Mouse (Mus musculus): ENCODE measurements around the gene Tbce. TPM values are rescaled to one million over a fixed set of nuclear protein-coding genes. Genes with fewer than 3 reads are reported as not detected.
A peak's percentile ranks its signal among the peaks of the same experiment; 100 is the strongest.

The Tbce gene
- polyA plus RNA-seq, 1 experiment from 2014 or later, result 25.6 TPM

GRCm38 (mm10) chr13:14018852-14019251 is 20.6 kb downstream of the Tbce start:
- Histone ChIP-seq H3K4me1 (ENCODE audit: control insufficient read depth, low read depth, low read length) (peaks cover 21% of the 10 kb centered on the region), H3K4me3 (ENCODE audit: low read depth, low read length) (no peak overlapping the region), H3K27ac (ENCODE audit: low read length) (peak overlapping the region; percentile 58), H3K36me3 (ENCODE audit: control insufficient read depth, insufficient read depth) (peaks cover 5% of the 10 kb centered on the region; the same call in 1 of the 2 replicates), H3K4me2 (ENCODE audit: low read depth, low read length) (no peak overlapping the region), H3K9ac (ENCODE audit: low read depth, low read length) (no peak overlapping the region), H3K9me3 (replicated peaks; ENCODE audit: control insufficient read depth, low read length) (no peaks in the 10 kb centered on the region), H3K27me3 (ENCODE audit: control insufficient read depth, insufficient read depth, low read depth, low read length) (no peaks in the 10 kb centered on the region)
- ATAC-seq (ENCODE audit: low read depth), result no peak
- 67% methylated on average over 3 of the region's 3 CpGs for WGBS (ENCODE audit: insufficient replicate concordance)

- H3K4me3 ChIP-seq (ENCODE audit: low read depth, low read length), result no peak overlapping the region
- ATAC-seq (ENCODE audit: low read depth), result peak; percentile 84
- H3K9ac ChIP-seq (ENCODE audit: low read depth, low read length), result no peak overlapping the region
- no peaks in the 10 kb centered on the region for H3K27me3 ChIP-seq (ENCODE audit: control insufficient read depth, insufficient read depth, low read depth, low read length)
- no peak overlapping the region for H3K4me2 ChIP-seq (ENCODE audit: low read depth, low read length)
- H3K36me3 ChIP-seq (ENCODE audit: control insufficient read depth, insufficient read depth), result peaks cover 9% of the 10 kb centered on the region; the same call in 1 of the 2 replicates
- peaks cover 21% of the 10 kb centered on the region for H3K4me1 ChIP-seq (ENCODE audit: control insufficient read depth, low read depth, low read length)
- H3K27ac ChIP-seq (ENCODE audit: low read length), result peak overlapping the region; percentile 58
- H3K9me3 ChIP-seq (replicated peaks; ENCODE audit: control insufficient read depth, low read length), result no peaks in the 10 kb centered on the region
These were observed 21.2 kb downstream of the Tbce start for GRCm38 (mm10) chr13:14018283-14018682.

- 80% methylated on average over 6 of the region's 6 CpGs for WGBS (ENCODE audit: insufficient replicate concordance)
- no peak overlapping the region for H3K4me2 ChIP-seq (ENCODE audit: low read depth, low read length)
- no peak overlapping the region for H3K9ac ChIP-seq (ENCODE audit: low read depth, low read length)
- peaks cover 16% of the 10 kb centered on the region for H3K36me3 ChIP-seq (ENCODE audit: control insufficient read depth, insufficient read depth)
- no peak overlapping the region for H3K27ac ChIP-seq (ENCODE audit: low read length)
- H3K4me1 ChIP-seq (ENCODE audit: control insufficient read depth, low read depth, low read length), result peaks cover 25% of the 10 kb centered on the region
- H3K9me3 ChIP-seq (replicated peaks; ENCODE audit: control insufficient read depth, low read length), result no peaks in the 10 kb centered on the region
- no peak for ATAC-seq (ENCODE audit: low read depth)
- no peak overlapping the region for H3K4me3 ChIP-seq (ENCODE audit: low read depth, low read length)
- no peaks in the 10 kb centered on the region for H3K27me3 ChIP-seq (ENCODE audit: control insufficient read depth, insufficient read depth, low read depth, low read length)
These were observed 23.8 kb downstream of the Tbce start for GRCm38 (mm10) chr13:14015609-14016008.

GRCm38 (mm10) chr13:14014540-14014939 is 24.9 kb downstream of the Tbce start:
- Histone ChIP-seq H3K27me3 (ENCODE audit: control insufficient read depth, insufficient read depth, low read depth, low read length) (no peaks in the 10 kb centered on the region), H3K27ac (ENCODE audit: low read length) (no peak overlapping the region), H3K9ac (ENCODE audit: low read depth, low read length) (no peak overlapping the region), H3K9me3 (replicated peaks; ENCODE audit: control insufficient read depth, low read length) (no peaks in the 10 kb centered on the region), H3K4me1 (ENCODE audit: control insufficient read depth, low read depth, low read length) (peaks cover 22% of the 10 kb centered on the region), H3K4me2 (ENCODE audit: low read depth, low read length) (no peak overlapping the region), H3K36me3 (ENCODE audit: control insufficient read depth, insufficient read depth) (peaks cover 19% of the 10 kb centered on the region), H3K4me3 (ENCODE audit: low read depth, low read length) (no peak overlapping the region)
- ATAC-seq (ENCODE audit: low read depth), result no peak
- 84% methylated on average over 4 of the region's 4 CpGs for WGBS (ENCODE audit: insufficient replicate concordance)

- H3K4me2 ChIP-seq (ENCODE audit: low read depth, low read length), result no peak overlapping the region
- no peaks in the 10 kb centered on the region for H3K27me3 ChIP-seq (ENCODE audit: control insufficient read depth, insufficient read depth, low read depth, low read length)
- H3K27ac ChIP-seq (ENCODE audit: low read length), result no peak overlapping the region
- no peak overlapping the region for H3K4me3 ChIP-seq (ENCODE audit: low read depth, low read length)
- no peaks in the 10 kb centered on the region for H3K9me3 ChIP-seq (replicated peaks; ENCODE audit: control insufficient read depth, low read length)
- H3K4me1 ChIP-seq (ENCODE audit: control insufficient read depth, low read depth, low read length), result peaks cover 19% of the 10 kb centered on the region
- no peak for ATAC-seq (ENCODE audit: low read depth)
- WGBS (ENCODE audit: insufficient replicate concordance), result 92% methylated on average over 2 of the region's 2 CpGs
- H3K36me3 ChIP-seq (ENCODE audit: control insufficient read depth, insufficient read depth), result peaks cover 19% of the 10 kb centered on the region
- H3K9ac ChIP-seq (ENCODE audit: low read depth, low read length), result no peak overlapping the region
These were observed 25.4 kb downstream of the Tbce start for GRCm38 (mm10) chr13:14014001-14014400.

GRCm38 (mm10) chr13:14011454-14011995 is 27.9 kb downstream of the Tbce start:
- H3K27me3 ChIP-seq (ENCODE audit: control insufficient read depth, insufficient read depth, low read depth, low read length), result no peaks in the 10 kb centered on the region
- peaks cover 5% of the 10 kb centered on the region for H3K4me1 ChIP-seq (ENCODE audit: control insufficient read depth, low read depth, low read length)
- H3K27ac ChIP-seq (ENCODE audit: low read length), result no peak overlapping the region
- peaks cover 19% of the 10 kb centered on the region for H3K36me3 ChIP-seq (ENCODE audit: control insufficient read depth, insufficient read depth)
- H3K9ac ChIP-seq (ENCODE audit: low read depth, low read length), result no peak overlapping the region
- ATAC-seq (ENCODE audit: low read depth), result no peak
- no peak overlapping the region for H3K4me2 ChIP-seq (ENCODE audit: low read depth, low read length)
- WGBS (ENCODE audit: insufficient replicate concordance), result 82% methylated on average over 4 of the region's 4 CpGs
- no peak overlapping the region for H3K4me3 ChIP-seq (ENCODE audit: low read depth, low read length)
- no peaks in the 10 kb centered on the region for H3K9me3 ChIP-seq (replicated peaks; ENCODE audit: control insufficient read depth, low read length)

GRCm38 (mm10) chr13:14006056-14006455 is 33.4 kb downstream of the Tbce start:
- no peak overlapping the region for H3K27ac ChIP-seq (ENCODE audit: low read length)
- no peaks in the 10 kb centered on the region; the same call in 1 of the 2 replicates for H3K4me1 ChIP-seq (ENCODE audit: control insufficient read depth, low read depth, low read length)
- H3K4me2 ChIP-seq (ENCODE audit: low read depth, low read length), result no peak overlapping the region
- no peaks in the 10 kb centered on the region for H3K9me3 ChIP-seq (replicated peaks; ENCODE audit: control insufficient read depth, low read length)
- no peak for ATAC-seq (ENCODE audit: low read depth)
- 60% methylated on average over 2 of the region's 2 CpGs for WGBS (ENCODE audit: insufficient replicate concordance)
- no peaks in the 10 kb centered on the region for H3K27me3 ChIP-seq (ENCODE audit: control insufficient read depth, insufficient read depth, low read depth, low read length)
- no peak overlapping the region for H3K9ac ChIP-seq (ENCODE audit: low read depth, low read length)
- H3K4me3 ChIP-seq (ENCODE audit: low read depth, low read length), result no peak overlapping the region
- peaks cover 25% of the 10 kb centered on the region for H3K36me3 ChIP-seq (ENCODE audit: control insufficient read depth, insufficient read depth)

- Histone ChIP-seq H3K9ac (ENCODE audit: low read depth, low read length) (no peak overlapping the region), H3K4me3 (ENCODE audit: low read depth, low read length) (no peak overlapping the region), H3K27me3 (ENCODE audit: control insufficient read depth, insufficient read depth, low read depth, low read length) (no peaks in the 10 kb centered on the region), H3K4me2 (ENCODE audit: low read depth, low read length) (no peak overlapping the region), H3K36me3 (ENCODE audit: control insufficient read depth, insufficient read depth) (peaks cover 28% of the 10 kb centered on the region), H3K4me1 (ENCODE audit: control insufficient read depth, low read depth, low read length) (no peaks in the 10 kb centered on the region), H3K27ac (ENCODE audit: low read length) (no peak overlapping the region), H3K9me3 (replicated peaks; ENCODE audit: control insufficient read depth, low read length) (no peaks in the 10 kb centered on the region)
- 78% methylated on average over 5 of the region's 5 CpGs for WGBS (ENCODE audit: insufficient replicate concordance)
- no peak for ATAC-seq (ENCODE audit: low read depth)
These were observed 34.4 kb downstream of the Tbce start for GRCm38 (mm10) chr13:14004999-14005398.

- Histone ChIP-seq H3K27ac (ENCODE audit: low read length) (no peak overlapping the region), H3K9ac (ENCODE audit: low read depth, low read length) (no peak overlapping the region), H3K4me3 (ENCODE audit: low read depth, low read length) (no peak overlapping the region), H3K36me3 (ENCODE audit: control insufficient read depth, insufficient read depth) (peaks cover 33% of the 10 kb centered on the region), H3K9me3 (replicated peaks; ENCODE audit: control insufficient read depth, low read length) (no peaks in the 10 kb centered on the region), H3K4me2 (ENCODE audit: low read depth, low read length) (no peak overlapping the region), H3K27me3 (ENCODE audit: control insufficient read depth, insufficient read depth, low read depth, low read length) (no peaks in the 10 kb centered on the region), H3K4me1 (ENCODE audit: control insufficient read depth, low read depth, low read length) (no peaks in the 10 kb centered on the region)
- no peak for ATAC-seq (ENCODE audit: low read depth)
- WGBS (ENCODE audit: insufficient replicate concordance), result 65% methylated on average over 4 of the region's 4 CpGs
These were observed 35.4 kb downstream of the Tbce start for GRCm38 (mm10) chr13:14004086-14004485.

Data from liver, embryonic 16.5 days (tissue).